Mouse (Mus musculus): ENCODE data around the gene Zfp747. TPM values are rescaled to one million over a fixed set of nuclear protein-coding genes. Genes with fewer than 3 reads are reported as not detected.
"Not testable (repeated sequence)": the region's sequence is repeated elsewhere in the genome, so short reads cannot be mapped to it uniquely, and the experiment has no call there.

Gene Zfp747
- polyA plus RNA-seq (2014; fragmentation: Nextera tagmentation; extraction: Ambion mirVana): 7.0 and 7.7 TPM in 2 replicates

DNA sequence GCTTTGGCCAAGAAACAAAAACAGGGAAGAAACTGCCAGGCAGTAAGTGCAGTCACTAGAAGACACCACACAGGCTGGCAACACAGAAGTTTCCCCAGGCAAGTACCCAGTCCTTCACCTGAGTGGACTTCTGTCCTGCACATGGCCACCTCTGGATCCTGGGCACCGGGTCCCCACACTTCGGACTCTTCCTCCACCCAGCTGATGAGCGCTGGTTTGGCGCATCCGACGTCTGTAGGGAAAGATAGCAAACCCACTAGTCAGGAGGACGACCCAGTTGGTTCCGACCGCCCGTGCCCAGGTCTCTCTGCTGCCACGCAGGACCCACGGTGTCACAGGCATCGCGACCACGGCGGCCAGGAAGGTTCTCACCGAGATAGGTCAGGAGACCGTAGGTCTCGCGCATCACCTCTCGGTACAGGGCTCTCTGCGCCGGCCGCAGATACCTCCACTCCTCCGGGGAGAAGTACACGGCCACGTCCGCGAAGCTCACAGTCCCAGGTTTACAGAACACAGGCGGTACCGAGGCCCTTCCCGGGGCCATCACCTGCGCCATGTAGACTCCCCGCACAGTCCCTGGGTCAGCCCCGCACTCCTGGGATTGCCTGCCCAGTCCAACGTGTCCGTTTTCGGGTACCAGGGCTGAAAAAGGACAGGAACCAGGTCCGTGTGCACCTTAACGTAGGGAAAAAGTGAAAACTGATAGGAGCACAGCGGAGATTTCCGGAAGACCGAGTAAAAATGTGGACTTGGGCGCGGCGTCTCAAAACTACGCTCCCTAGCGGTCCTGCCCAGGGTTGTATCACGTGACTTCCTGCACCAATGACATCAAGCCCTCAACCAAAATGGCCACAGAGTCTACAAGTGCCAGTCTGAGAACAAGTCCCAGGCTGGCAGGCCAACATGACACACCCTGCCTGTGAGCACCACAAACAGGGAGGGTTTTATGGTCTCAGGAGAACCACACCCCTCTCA, at the start of gene Zfp747:
Zfp747 (minus strand) TSS at position 780 of the 975 bp plus-strand sequence.
- ATAC-seq (ENCODE audit: low FRiP score, low TSS enrichment) (peak; percentile 92), DNase-seq (peak; percentile 95)
- Histone ChIP-seq H3K4me2 (ENCODE audit: low read length) (peak within 1 kb of the TSS; percentile 68), H3K27ac (replicated peaks; ENCODE audit: low read depth, low read length) (peak within 1 kb of the TSS; percentile 65; the same call in 1 of the 2 replicates), H3K9ac (replicated peaks; ENCODE audit: low read length) (peak within 1 kb of the TSS; percentile 73), H3K4me3 (replicated peaks; ENCODE audit: low read depth, low read length) (peak within 1 kb of the TSS; percentile 65)
- 3% methylated on average over 49 of the region's 49 CpGs for WGBS
- H3K36me3 ChIP-seq (ENCODE audit: control insufficient read depth, insufficient read depth, low read length); H3K27me3 ChIP-seq (ENCODE audit: control insufficient read depth, insufficient read depth, low read length); H3K4me1 ChIP-seq (ENCODE audit: control insufficient read depth, insufficient read depth, low read length); H3K9me3 ChIP-seq (ENCODE audit: control insufficient read depth, low read length): not testable (repeated sequence)

- no peaks in the 10 kb centered on the region for H3K9me3 ChIP-seq (ENCODE audit: control insufficient read depth, low read length)
- ATAC-seq (ENCODE audit: low FRiP score, low TSS enrichment): no peak
- 87% methylated on average over 3 of the region's 3 CpGs for WGBS
Measured at GRCm38 (mm10) chr7:127425291-127425690, 49.4 kb upstream of the Zfp747 start.

DNA sequence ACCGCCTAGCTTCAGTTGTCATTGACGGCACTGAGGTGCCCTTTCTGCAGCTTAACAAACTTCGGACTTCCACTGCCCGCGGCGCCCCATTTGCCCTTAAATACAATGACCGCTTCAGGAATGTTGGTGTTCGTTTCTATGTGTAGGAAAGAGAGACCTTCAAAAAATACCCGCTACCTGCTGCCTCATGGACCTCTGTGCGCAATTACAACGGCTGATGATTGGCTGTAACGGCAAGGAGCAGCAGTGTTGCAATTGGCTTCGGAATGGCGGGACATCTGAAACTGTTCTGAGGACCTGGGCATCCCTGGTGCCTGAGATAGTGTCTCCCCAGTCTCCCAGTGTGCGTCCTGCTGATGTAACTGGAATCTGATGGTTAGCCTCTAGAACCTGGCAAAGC, 46.4 kb upstream of the Zfp747 start:
- Histone ChIP-seq H3K9ac (replicated peaks; ENCODE audit: low read length) (peak overlapping the region; percentile 88; the same call in 1 of the 2 replicates), H3K27me3 (ENCODE audit: control insufficient read depth, insufficient read depth, low read length) (0 out of 2 replicates have a peak, but pooled peaks cover 3% of the 10 kb centered on the region), H3K4me3 (replicated peaks; ENCODE audit: low read depth, low read length) (peak overlapping the region; percentile 83), H3K4me1 (ENCODE audit: control insufficient read depth, insufficient read depth, low read length) (peaks cover 6% of the 10 kb centered on the region), H3K36me3 (ENCODE audit: control insufficient read depth, insufficient read depth, low read length) (peaks cover 18% of the 10 kb centered on the region), H3K27ac (replicated peaks; ENCODE audit: low read depth, low read length) (peak overlapping the region; percentile 81), H3K9me3 (ENCODE audit: control insufficient read depth, low read length) (no peaks in the 10 kb centered on the region), H3K4me2 (ENCODE audit: low read length) (peak overlapping the region; percentile 90)
- WGBS: 1% methylated on average over 15 of the region's 15 CpGs
- peak; percentile 77 for DNase-seq
- ATAC-seq (ENCODE audit: low FRiP score, low TSS enrichment): peak; percentile 77

More at GRCm38 (mm10) chr7:127425291-127425690, 49.4 kb upstream of the Zfp747 start:
- Histone ChIP-seq H3K9ac (replicated peaks; ENCODE audit: low read length) (no peak overlapping the region), H3K27ac (replicated peaks; ENCODE audit: low read depth, low read length) (no peak overlapping the region), H3K4me1 (ENCODE audit: control insufficient read depth, insufficient read depth, low read length) (peaks cover 6% of the 10 kb centered on the region), H3K4me3 (replicated peaks; ENCODE audit: low read depth, low read length) (no peak overlapping the region), H3K36me3 (ENCODE audit: control insufficient read depth, insufficient read depth, low read length) (no peaks in the 10 kb centered on the region), H3K27me3 (ENCODE audit: control insufficient read depth, insufficient read depth, low read length) (0 out of 2 replicates have a peak, but pooled peaks cover 3% of the 10 kb centered on the region), H3K4me2 (ENCODE audit: low read length) (no peak overlapping the region)
- DNase-seq: no peak

GRCm38 (mm10) chr7:127421388-127422191, 45.7 kb upstream of the Zfp747 start, which contains the start of gene Zfp688:
Gene Zfp688 (minus strand): TSS chr7:127422068.
- H3K4me3 ChIP-seq (replicated peaks; ENCODE audit: low read depth, low read length): peak within 1 kb of the TSS; percentile 83
- peak within 1 kb of the TSS; percentile 90 for H3K4me2 ChIP-seq (ENCODE audit: low read length)
- peak; percentile 95 for DNase-seq
- under 1% methylated on average over 48 of the region's 48 CpGs for WGBS
- peaks cover 18% of the 10 kb centered on the region for H3K36me3 ChIP-seq (ENCODE audit: control insufficient read depth, insufficient read depth, low read length)
- 0 out of 2 replicates have a peak, but pooled peaks cover 3% of the 10 kb centered on the region for H3K27me3 ChIP-seq (ENCODE audit: control insufficient read depth, insufficient read depth, low read length)
- peaks cover 6% of the 10 kb centered on the region for H3K4me1 ChIP-seq (ENCODE audit: control insufficient read depth, insufficient read depth, low read length)
- peak within 1 kb of the TSS; percentile 81 for H3K27ac ChIP-seq (replicated peaks; ENCODE audit: low read depth, low read length)
- no peaks in the 10 kb centered on the region for H3K9me3 ChIP-seq (ENCODE audit: control insufficient read depth, low read length)
- peak within 1 kb of the TSS; percentile 88 for H3K9ac ChIP-seq (replicated peaks; ENCODE audit: low read length)
- ATAC-seq (ENCODE audit: low FRiP score, low TSS enrichment): peak; percentile 89

- Histone ChIP-seq H3K27ac (replicated peaks; ENCODE audit: low read depth, low read length) (no peak overlapping the region), H3K4me3 (replicated peaks; ENCODE audit: low read depth, low read length) (no peak overlapping the region), H3K27me3 (ENCODE audit: control insufficient read depth, insufficient read depth, low read length) (no peaks in the 10 kb centered on the region), H3K36me3 (ENCODE audit: control insufficient read depth, insufficient read depth, low read length) (no peaks in the 10 kb centered on the region), H3K9me3 (ENCODE audit: control insufficient read depth, low read length) (no peaks in the 10 kb centered on the region), H3K4me2 (ENCODE audit: low read length) (no peak overlapping the region), H3K4me1 (ENCODE audit: control insufficient read depth, insufficient read depth, low read length) (no peaks in the 10 kb centered on the region), H3K9ac (replicated peaks; ENCODE audit: low read length) (no peak overlapping the region)
- ATAC-seq (ENCODE audit: low FRiP score, low TSS enrichment) (no peak), DNase-seq (no peak)
- 81% methylated on average over 2 of the region's 2 CpGs for WGBS
Measured at GRCm38 (mm10) chr7:127411418-127411817, 35.6 kb upstream of the Zfp747 start.

- 6% methylated on average over 40 of the region's 40 CpGs for WGBS
- not testable (repeated sequence) for H3K27me3 ChIP-seq (ENCODE audit: control insufficient read depth, insufficient read depth, low read length)
Measured at GRCm38 (mm10) chr7:127406002-127406987, 30.4 kb upstream of the Zfp747 start, which contains the start of gene Zfp764. Gene Zfp764 (minus strand): TSS chr7:127406822.

DNA sequence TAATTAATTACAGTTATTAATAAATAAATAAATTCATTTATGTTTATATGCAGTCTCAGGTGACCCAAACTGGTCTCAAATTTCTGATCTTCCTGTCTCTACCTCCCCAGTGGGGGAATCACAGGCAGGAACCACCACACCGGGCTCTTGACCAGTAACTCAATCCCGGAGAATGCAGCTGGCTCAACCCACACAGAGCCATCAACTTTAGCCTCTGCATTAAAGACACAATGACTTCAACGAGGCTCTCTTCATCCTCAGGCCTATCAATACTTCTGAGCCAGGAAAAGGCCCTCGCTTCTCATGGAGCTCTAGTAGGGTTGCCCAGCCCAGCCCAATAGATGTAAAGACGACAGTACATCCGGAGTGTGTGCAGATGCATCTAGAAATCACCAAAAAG, 28.3 kb upstream of the Zfp747 start:
- H3K9ac ChIP-seq (replicated peaks; ENCODE audit: low read length); DNase-seq: not testable (repeated sequence)
- 97% methylated on average over 6 of the region's 6 CpGs for WGBS

More at GRCm38 (mm10) chr7:127406002-127406987, 30.4 kb upstream of the Zfp747 start, which contains the start of gene Zfp764:
- H3K9ac ChIP-seq (replicated peaks; ENCODE audit: low read length): peak within 1 kb of the TSS; percentile 70
- peak within 1 kb of the TSS; percentile 83 for H3K4me2 ChIP-seq (ENCODE audit: low read length)
- not testable (repeated sequence) for H3K4me1 ChIP-seq (ENCODE audit: control insufficient read depth, insufficient read depth, low read length); H3K9me3 ChIP-seq (ENCODE audit: control insufficient read depth, low read length); H3K36me3 ChIP-seq (ENCODE audit: control insufficient read depth, insufficient read depth, low read length)
- DNase-seq (peak; percentile 92), ATAC-seq (ENCODE audit: low FRiP score, low TSS enrichment) (peak; percentile 78)
- peak within 1 kb of the TSS; percentile 74 for H3K27ac ChIP-seq (replicated peaks; ENCODE audit: low read depth, low read length)
- H3K4me3 ChIP-seq (replicated peaks; ENCODE audit: low read depth, low read length): peak within 1 kb of the TSS; percentile 48

More for the DNA sequence above, 28.3 kb upstream of the Zfp747 start:
- not testable (repeated sequence) for H3K4me2 ChIP-seq (ENCODE audit: low read length); H3K9me3 ChIP-seq (ENCODE audit: control insufficient read depth, low read length); H3K27ac ChIP-seq (replicated peaks; ENCODE audit: low read depth, low read length); ATAC-seq (ENCODE audit: low FRiP score, low TSS enrichment); H3K4me1 ChIP-seq (ENCODE audit: control insufficient read depth, insufficient read depth, low read length); H3K27me3 ChIP-seq (ENCODE audit: control insufficient read depth, insufficient read depth, low read length); H3K36me3 ChIP-seq (ENCODE audit: control insufficient read depth, insufficient read depth, low read length); H3K4me3 ChIP-seq (replicated peaks; ENCODE audit: low read depth, low read length)
